Mouse (Mus musculus) testis, adult 2 months (tissue): ENCODE data around the gene Thra.

Experiments used
- CTCF ChIP-seq: fragments of 200-500 bp; IDR thresholded peaks from 2 replicates; pipeline ENCODE4 v1.5.1; 2012; ENCODE audit warnings: low read depth, mild to moderate bottlenecking, inconsistent platforms, low read length, moderate library complexity; ENCODE audit not compliant: control insufficient read depth, insufficient read depth, insufficient replicate concordance
- POLR2A ChIP-seq: fragments of 200-500 bp; IDR thresholded peaks from 2 replicates; pipeline ENCODE4 v1.6.1; 2012; ENCODE audit warnings: low read depth, mild to moderate bottlenecking, inconsistent platforms, low read length, moderate library complexity; ENCODE audit not compliant: control insufficient read depth

GRCm38 (mm10) chr11:98736176-98736575 is 4.3 kb upstream of the Thra start:
- TF ChIP-seq POLR2A, result no peak
- TF ChIP-seq CTCF, result no peak
